Mouse (Mus musculus): ENCODE measurements around the gene Lao1.

GRCm38 (mm10) chr4:118938512-118938911 is 22.9 kb upstream of the Lao1 start, which contains the start of gene Olfr1328:
- TF ChIP-seq CTCF (IDR thresholded peaks at IDR 0.05; ENCODE audit: control insufficient read depth, insufficient read depth, insufficient read length) (no peak), USF1 (IDR thresholded peaks at IDR 0.05; ENCODE audit: low read depth) (no peak), FOSL1 (IDR thresholded peaks at IDR 0.05; ENCODE audit: insufficient read depth, low read length, poor library complexity, severe bottlenecking) (no peak), MAX (IDR thresholded peaks at IDR 0.05) (no peak), CEBPB (IDR thresholded peaks at IDR 0.05; ENCODE audit: low read depth) (no peak), MYOG (IDR thresholded peaks at IDR 0.05; ENCODE audit: control insufficient read depth, extremely low read depth, insufficient read length) (no peak), MYOD1 (IDR thresholded peaks at IDR 0.05; ENCODE audit: control insufficient read depth, insufficient read length, low read depth) (no peak)

Data from C2C12 (cell line).